Mouse (Mus musculus) B cell, adult 67 days (primary cell): ENCODE measurements around the gene Clic4. TPM values are rescaled to one million over a fixed set of nuclear protein-coding genes. Genes with fewer than 3 reads are reported as not detected.

Source experiments
- total RNA-seq, 2 experiments: library from RNA; stranded (reverse); gene quantifications; 4 replicates each; pipeline ENCODE4 v1.2.4; 2023

Clic4 gene
- 10 to 100 TPM; 46.7 to 46.8 TPM for total RNA-seq

GRCm38 (mm10) chr4:135272640-135273306 is at the start of gene Clic4:
Gene Clic4, minus strand, starts transcription at chr4:135272814.

Other genes starting within 250 kb of the Clic4 start
- gene Runx3, start 152.2 kb downstream of the Clic4 start, total RNA-seq = 10 to 100 TPM; 92.4 to 99.3 TPM
- 100 to 1,000 TPM; 334 to 337 TPM for gene Srrm1, start 80.5 kb upstream of the Clic4 start, total RNA-seq
- not detected for gene Ncmap, start 125.4 kb upstream of the Clic4 start, total RNA-seq
- 1 to 10 TPM; 8.9 TPM for gene Rcan3, start 161.0 kb upstream of the Clic4 start, total RNA-seq
- not detected for gene Stpg1, start 222.0 kb upstream of the Clic4 start, total RNA-seq
- 10 to 100 TPM; 75.9 to 82.4 TPM for gene Nipal3, start 222.2 kb upstream of the Clic4 start, total RNA-seq